Mouse (Mus musculus): Measurements from ENCODE around the gene Igdcc3. TPM values are rescaled to one million over a fixed set of nuclear protein-coding genes. Genes with fewer than 3 reads are reported as not detected.

The Igdcc3 gene
- 0.18 TPM in 1 of 2 replicates, not detected in the other for polyA plus RNA-seq (2015; fragmentation: Nextera tagmentation; extraction: Ambion mirVana)

GRCm38 (mm10) chr9:65140936-65141305 lies at the start of gene Igdcc3:
Gene Igdcc3, plus strand, starts transcription at chr9:65141189.

GRCm38 (mm10) chr9:65100991-65101685 lies 39.9 kb upstream of the Igdcc3 start, which contains the start of gene Igdcc4:
Gene Igdcc4, plus strand, starts transcription at chr9:65101486.

GRCm38 (mm10) chr9:65195053-65195452 lies 54.1 kb downstream of the Igdcc3 start, which contains the start of gene Parp16:
Gene Parp16, plus strand, starts transcription at chr9:65195353.

Other genes with a start within 250 kb of the Igdcc3 start
- 0.14 and 0.16 TPM in 2 replicates for gene Slc24a1, start 189.6 kb upstream of the Igdcc3 start, polyA plus RNA-seq (2015; fragmentation: Nextera tagmentation; extraction: Ambion mirVana)
- 23.7 and 24.2 TPM in 2 replicates for gene Ints14, start 180.3 kb upstream of the Igdcc3 start, polyA plus RNA-seq (2015; fragmentation: Nextera tagmentation; extraction: Ambion mirVana)
- 37.6 and 40.5 TPM in 2 replicates for gene Hacd3, start 119.5 kb upstream of the Igdcc3 start, polyA plus RNA-seq (2015; fragmentation: Nextera tagmentation; extraction: Ambion mirVana)
- gene Dpp8, start 108.8 kb upstream of the Igdcc3 start, polyA plus RNA-seq (2015; fragmentation: Nextera tagmentation; extraction: Ambion mirVana) = 20.2 and 22.4 TPM in 2 replicates
- gene Igdcc4, start 39.7 kb upstream of the Igdcc3 start, polyA plus RNA-seq (2015; fragmentation: Nextera tagmentation; extraction: Ambion mirVana) = 2.0 and 3.5 TPM in 2 replicates
- gene Parp16, start 54.2 kb downstream of the Igdcc3 start, polyA plus RNA-seq (2015; fragmentation: Nextera tagmentation; extraction: Ambion mirVana) = 8.9 and 10.6 TPM in 2 replicates
- gene Cilp, start 124.0 kb downstream of the Igdcc3 start, polyA plus RNA-seq (2015; fragmentation: Nextera tagmentation; extraction: Ambion mirVana) = 0.32 and 0.90 TPM in 2 replicates
- gene Clpx, start 153.1 kb downstream of the Igdcc3 start, polyA plus RNA-seq (2015; fragmentation: Nextera tagmentation; extraction: Ambion mirVana) = 29.9 and 31.9 TPM in 2 replicates
- 7.1 and 8.2 TPM in 2 replicates for gene Pdcd7, start 204.9 kb downstream of the Igdcc3 start, polyA plus RNA-seq (2015; fragmentation: Nextera tagmentation; extraction: Ambion mirVana)
- 0.28 and 0.30 TPM in 2 replicates for gene Ubap1l, start 219.9 kb downstream of the Igdcc3 start, polyA plus RNA-seq (2015; fragmentation: Nextera tagmentation; extraction: Ambion mirVana)

Measured in spleen, postnatal 0 days (tissue).